Mouse (Mus musculus) c-Kit-positive CD71-positive TER-119-negative erythroid progenitor cells, embryonic 14.5 days (primary cell): ENCODE results near the gene L3hypdh.
A peak's percentile ranks its signal among the peaks of the same experiment; 100 is the strongest.

Experiments used
- DNase-seq: peaks from one replicate; pipeline ENCODE4 v3.0.0-alpha.2; 2013; ENCODE audit warnings: low read depth

L3hypdh gene

DNA sequence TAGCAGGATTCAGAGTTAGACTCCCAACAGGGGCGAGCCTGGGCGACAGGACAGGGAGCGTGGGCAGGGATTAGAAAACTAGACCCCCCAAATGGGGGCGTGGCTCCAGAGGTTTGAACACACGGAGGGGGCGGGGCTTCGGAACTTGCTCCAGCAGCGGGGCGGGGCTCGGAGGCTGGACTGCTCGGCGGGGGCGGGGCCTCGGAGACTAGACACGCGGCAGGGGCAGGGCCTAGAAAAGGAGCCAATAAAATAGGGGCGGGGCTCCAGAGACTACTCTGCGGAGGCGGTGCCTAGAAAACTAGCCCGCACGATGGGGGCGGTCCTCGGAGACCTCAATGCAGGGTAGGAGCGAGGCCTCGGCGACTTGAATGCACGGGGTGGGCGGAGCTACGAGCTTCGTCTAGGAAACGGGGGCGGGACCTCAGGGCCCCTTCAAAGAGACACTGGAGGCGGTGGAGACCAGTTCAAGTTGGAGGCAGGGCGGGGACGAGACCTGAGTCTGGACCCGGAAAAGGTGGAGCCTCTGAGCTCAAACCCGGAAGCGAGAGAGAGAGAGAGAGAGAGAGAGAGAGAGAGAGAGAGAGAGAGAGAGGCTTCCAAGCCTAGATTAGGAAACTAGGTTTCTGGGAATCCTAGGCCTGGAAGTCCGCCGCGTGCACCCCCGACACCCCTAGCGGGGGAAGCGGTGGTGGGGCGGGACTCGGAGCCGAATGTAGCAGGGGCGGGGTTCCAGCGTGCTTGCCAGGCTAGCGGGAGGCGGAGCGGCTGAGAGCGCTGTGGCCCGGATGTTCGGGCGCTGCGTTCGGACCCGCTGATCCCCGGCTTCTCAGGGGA is at the start of gene L3hypdh, which contains the start of gene Jkamp:
L3hypdh (minus strand) TSS at position 111 of the 837 bp plus-strand sequence.
Jkamp (plus strand) TSS at position 261 of the 837 bp plus-strand sequence.
- DNase-seq, result peak; percentile 99

DNA sequence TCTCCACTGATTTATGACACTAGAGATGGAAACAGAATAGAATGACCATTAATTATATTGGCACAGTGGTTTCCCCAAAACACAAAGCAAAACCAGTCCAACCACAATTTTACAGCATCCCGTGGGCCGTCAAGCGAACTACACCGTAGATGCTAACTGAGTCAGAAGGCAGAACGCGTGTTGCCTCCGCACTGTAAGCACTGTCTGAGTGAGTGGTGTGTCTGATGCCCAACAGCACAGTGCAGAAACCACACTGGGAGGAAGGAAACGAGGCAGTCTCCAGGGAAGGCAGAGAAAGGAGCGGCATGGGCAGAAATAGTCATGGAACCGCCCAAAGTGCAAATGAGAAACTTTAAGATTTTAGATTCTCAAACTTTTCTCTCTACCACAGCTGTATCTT is 44.0 kb upstream of the L3hypdh start:
- no peak for DNase-seq

DNA sequence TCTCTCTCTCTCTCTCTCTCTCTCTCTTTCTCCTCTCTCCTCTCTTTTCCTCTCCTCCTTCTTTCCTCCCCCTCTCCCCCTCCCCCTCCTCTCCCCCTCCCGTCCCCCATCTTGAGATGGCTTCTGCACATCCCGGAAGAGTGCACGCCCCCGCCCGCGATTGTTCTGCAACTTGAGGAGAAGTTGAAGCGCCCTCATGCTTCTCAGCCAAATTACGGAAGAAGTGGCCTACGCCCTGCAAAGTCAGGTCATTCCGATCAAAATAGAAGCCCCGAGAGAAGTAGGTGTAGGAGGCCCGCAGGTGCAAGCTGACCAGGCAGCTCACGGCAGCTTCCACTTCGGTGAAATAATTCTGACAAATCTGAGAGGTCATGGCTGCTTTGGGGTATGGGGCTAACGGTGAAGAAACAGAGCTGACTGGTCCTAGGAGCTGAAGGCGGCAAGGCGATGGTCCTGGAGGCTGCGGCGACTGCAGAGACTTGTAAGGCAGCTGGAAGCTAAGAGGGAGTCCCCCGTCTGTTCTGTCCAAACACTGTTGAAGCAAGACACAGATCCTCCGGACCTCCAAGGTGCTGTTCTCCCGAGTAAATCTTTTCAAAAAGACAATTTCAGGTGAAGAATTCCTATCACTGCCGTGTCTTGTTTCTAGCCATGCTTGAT is 30.6 kb upstream of the L3hypdh start:
- DNase-seq, result no peak

DNA sequence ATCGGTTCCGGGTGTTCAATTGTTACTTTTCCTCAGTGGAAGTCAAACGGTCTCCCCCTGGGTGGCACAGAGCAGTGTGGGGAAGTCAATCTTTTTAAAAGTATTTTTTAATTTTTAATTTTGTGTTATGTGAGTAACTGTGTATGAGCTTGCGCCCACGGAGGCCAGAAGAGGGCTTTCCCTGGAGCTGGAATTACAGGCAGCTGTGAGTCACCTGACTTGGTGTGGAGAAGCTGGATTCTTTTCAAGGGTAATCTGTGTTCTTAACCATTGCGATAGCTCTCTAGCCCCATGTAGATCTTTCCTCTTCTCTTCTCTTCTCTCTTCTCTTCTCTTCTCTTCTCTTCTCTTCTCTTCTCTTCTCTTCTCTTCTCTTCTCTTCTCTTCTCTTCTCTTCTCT is 29.9 kb upstream of the L3hypdh start:
- DNase-seq, result no peak

DNA sequence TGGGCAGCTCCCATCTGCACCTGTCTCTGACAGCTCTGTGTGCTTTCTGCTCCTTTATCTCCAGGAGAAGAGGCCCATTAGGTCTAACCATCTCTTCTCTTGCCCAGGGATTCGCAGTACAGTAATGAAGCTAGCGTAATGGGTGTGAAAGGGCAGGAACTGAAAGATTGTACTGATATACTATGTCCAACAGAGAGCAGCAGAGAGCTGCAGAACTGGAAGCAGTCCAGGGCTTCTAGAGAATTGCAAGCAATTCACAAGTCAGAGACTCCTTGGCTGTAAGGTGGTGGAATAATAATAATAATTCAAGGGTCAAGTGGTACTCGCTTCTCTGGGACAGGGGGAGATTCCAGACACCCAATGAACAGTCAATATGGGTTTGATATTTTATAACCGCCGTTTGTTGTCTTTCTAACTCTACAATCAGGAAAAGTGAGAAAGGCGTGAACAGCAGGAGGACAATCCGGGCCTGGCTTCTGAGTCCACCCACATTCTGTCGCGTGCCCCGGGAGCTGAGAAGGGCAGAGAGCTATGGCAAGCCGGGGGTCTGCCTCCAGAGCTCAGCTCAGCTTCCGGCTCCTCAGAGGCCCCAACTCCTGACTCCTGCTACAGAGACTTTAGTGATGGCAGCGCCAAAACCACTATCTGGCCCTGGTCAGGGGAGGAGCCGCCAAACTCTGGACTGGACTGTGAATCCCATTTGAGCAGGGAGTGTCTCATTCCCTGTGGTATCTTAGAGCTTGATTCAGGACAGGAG is 19.5 kb upstream of the L3hypdh start:
- DNase-seq, result peak; percentile 57

DNA sequence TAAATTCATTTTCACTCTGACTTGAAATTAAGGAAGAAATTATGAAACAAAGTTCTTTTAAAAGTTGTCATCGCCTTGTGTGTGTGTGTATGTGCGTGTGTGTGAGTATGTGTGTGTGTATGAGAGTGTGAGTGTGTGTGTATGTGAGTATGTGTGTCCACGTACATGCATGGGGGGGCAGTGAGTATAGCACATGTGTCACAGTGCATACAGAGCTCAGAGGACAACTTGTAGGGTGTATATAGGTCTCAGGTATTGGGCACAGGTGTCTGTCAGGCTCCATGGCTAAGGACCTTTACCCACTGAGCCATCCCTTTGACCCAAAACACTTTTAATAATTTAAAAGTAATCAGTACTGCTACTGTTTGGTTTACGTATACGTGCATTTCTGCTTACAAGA is 18.8 kb upstream of the L3hypdh start:
- no peak for DNase-seq

DNA sequence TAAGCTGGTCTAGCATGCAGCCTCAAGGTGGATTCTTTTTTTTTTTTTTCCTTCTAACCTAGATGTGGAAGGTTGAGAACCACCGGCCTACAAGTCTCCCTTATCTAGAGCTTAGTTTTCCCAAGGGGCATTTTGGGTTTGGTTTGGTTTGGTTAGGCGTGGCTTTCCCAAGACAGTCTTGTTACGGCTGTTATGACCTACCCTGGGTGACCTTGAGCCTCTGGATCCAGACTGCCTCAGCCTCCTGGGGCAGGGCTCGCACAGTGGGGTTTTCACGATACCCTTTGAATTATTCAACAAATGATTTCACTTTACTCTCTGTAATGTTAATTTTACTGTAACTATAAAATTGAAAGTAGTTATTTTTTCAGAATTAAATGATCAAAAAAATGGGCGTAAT is 17.5 kb upstream of the L3hypdh start:
- no peak for DNase-seq

DNA sequence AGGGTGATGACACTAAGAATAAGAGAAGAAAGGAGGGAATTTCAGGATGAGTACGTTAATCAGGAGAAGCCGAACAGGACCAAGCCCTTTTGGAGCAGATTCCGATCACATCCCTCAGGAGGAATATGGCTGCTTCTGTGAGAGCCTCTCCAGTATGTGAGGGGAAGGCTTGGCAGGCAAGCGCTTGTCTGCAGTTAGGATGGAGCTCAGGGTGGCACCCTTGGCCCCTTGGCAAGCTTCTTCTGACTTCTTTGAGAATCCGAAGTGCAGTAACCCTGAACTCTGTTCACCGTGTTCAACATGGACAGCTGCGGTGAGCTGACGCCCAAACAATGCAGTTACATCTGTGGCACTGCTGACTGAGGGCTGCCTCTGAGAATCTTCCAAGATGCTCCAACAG is 11.7 kb upstream of the L3hypdh start:
- DNase-seq, result no peak

DNA sequence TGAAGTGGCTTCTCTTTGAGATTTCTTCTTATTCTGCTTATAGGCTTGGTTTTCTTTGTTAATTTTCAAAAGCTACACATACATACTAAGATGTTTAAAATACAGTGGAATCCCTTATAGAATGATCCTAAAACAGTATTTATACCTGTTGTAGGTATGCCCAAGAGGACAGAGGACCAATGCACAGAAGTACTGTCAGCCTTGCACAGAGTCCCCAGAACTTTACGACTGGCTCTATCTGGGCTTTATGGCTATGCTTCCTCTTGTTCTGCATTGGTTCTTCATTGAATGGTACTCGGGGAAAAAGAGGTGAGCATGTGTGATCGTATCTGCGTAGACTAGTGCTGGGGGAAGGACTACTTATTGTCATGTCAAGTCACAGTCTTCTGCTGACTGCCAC is 4.6 kb upstream of the L3hypdh start:
- no peak for DNase-seq

DNA sequence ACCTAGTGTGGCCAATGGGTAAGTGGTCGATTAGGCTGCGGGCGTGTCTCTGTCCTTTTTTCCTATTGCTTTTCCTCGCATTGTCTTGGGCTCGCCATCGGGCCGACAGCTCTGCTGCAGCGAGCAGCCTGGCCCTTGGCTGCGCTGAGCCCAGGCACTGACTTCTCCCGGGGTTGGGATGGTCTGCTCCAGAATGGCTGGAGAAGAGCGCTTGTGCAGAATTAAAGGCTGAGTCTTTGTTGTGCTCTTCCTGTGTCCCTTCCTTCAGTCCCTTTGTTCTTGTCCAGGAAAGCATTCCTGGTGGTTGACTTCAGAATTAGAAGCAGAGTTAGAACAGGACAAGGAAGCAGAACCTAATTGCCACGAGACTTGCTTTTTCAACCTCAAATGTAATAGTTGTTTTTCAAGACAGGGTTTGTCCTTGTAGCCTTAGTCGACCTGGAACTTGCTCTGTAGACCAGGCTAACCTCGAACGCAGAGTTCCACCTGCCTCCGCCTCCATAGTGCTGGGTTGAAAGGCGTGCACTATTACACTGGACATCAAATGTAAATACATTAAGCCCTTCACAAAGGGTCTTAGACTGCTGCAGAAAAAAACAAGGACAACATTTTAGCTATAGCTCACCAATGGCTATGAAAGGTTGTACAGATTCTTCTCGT is 1.1 kb upstream of the L3hypdh start:
- no peak for DNase-seq

DNA sequence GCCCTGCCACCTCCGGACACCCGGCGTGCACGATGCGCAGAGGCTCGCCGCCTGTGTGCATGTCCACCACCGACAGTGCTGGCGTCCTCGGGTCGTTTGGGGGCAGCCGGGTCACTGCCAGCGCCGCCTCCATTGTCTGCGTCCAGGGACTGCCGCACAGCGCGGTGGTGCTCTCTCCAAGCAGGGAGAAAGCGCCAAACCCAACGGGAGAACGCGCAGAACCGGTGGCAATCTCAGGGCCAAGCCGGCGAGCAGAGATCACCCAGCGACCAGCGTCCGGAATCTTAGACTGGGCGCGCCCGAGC is 263 bp downstream of the L3hypdh start:
- DNase-seq, result no peak

DNA sequence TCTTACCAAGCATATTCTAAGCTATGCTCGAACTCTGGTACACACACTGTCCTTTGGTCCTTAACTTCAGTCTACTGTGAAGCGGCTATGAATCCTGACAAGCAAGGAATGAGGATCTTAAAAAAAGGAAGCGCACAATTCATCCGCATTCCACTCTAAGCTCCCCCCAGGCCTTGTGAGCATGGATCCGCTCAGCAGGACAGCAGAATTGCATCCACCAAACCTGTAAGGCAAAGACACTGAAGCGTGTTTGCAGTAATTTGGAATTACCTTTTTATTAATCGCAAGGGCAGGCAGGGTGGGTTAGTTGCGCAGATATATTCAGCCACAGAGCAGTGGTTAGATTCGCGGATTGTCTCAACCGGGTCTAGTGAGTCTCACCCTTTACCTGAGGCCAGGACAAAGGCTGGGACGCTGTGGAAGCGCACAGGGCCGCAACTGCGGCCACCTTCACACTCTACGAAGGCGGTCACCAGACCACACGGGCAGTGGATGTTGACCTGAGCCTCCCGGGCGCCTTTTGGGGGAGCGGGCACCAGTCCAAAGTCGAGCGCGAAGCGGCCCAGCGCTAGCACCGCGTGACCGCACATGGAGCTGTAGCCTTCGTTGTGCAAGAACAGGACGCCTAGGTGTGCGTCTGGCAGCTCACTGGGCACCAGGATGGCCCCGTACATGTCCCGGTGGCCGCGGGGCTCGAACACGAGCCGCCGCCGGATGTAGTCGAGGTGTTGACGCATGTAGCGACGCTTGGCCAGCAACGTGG is 797 bp downstream of the L3hypdh start:
- no peak for DNase-seq

DNA sequence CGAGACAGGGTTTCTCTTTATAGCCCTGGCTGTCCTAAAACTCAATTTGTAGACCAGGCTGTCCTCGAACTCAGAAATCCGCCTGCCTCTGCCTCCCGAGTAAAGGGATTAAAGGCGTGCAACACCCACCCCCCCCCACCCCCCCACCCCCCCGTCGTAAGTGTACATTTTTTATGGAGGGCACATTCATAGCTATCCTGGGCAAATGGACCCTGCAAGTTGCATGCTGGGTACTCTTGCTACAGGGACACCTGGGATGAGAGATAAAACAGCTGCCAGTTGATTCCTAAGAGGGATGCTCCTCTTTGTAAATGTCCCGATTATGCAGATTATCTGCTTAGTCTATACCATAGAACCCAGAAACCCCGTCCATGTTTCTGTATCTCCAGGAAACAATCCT is 2.0 kb downstream of the L3hypdh start:
- DNase-seq, result no peak

DNA sequence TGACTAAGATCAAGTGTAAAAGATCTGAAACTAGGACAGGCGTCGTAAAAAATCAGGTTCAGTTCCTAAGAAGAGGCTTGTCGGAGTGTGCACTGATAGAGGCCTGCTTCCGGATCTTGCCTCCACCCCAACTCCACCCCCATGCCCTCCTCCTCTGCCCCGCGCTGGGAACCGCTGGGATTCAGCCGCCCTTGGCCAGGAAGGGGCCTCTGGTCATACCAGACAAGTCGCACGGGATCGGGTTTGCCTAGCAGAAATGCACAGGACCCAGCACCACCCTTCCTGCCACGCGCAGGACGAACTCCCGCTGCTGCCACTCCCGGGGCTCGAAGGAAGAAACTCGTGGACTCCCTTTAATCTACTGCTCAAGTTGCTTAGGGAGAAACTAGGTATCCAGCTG is 2.9 kb downstream of the L3hypdh start:
- DNase-seq, result no peak

DNA sequence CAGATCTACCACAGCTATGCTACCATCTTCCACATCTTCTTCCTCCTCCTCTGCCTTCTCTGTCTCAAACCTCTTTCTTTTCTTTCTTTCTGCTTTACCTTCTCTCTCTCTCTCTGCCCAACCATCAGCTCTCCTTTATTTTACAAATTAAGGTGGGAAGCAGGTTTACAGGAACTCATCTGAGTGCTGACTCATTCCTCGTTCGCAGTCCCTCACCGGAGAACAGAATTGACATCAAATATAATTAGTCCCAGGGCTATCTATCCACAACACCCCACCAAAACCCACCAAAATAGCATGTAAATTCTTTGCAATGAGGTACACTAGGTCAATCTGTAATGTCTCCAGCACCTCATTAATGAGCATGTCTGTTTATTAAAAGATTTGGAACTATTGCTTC is 3.3 kb downstream of the L3hypdh start:
- DNase-seq, result no peak

DNA sequence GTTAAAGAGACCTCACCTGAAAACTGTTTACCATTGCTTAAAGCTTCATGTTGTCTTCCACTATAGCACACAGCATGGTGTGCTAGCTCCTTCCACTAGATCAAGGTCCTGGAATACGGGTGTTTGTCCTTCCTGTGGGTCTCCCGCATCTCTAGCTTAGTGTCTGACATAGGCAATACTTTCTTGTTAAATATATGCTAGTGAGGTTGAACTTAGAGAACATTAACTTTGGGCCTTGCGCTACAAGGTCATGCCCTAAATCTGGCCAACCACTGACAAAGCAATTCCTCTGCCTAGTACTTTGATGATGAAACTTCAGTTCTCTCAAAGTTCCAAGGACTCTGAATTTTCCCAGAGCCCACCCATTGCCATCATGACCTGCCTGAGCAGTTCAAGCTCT is 7.0 kb downstream of the L3hypdh start:
- no peak for DNase-seq

DNA sequence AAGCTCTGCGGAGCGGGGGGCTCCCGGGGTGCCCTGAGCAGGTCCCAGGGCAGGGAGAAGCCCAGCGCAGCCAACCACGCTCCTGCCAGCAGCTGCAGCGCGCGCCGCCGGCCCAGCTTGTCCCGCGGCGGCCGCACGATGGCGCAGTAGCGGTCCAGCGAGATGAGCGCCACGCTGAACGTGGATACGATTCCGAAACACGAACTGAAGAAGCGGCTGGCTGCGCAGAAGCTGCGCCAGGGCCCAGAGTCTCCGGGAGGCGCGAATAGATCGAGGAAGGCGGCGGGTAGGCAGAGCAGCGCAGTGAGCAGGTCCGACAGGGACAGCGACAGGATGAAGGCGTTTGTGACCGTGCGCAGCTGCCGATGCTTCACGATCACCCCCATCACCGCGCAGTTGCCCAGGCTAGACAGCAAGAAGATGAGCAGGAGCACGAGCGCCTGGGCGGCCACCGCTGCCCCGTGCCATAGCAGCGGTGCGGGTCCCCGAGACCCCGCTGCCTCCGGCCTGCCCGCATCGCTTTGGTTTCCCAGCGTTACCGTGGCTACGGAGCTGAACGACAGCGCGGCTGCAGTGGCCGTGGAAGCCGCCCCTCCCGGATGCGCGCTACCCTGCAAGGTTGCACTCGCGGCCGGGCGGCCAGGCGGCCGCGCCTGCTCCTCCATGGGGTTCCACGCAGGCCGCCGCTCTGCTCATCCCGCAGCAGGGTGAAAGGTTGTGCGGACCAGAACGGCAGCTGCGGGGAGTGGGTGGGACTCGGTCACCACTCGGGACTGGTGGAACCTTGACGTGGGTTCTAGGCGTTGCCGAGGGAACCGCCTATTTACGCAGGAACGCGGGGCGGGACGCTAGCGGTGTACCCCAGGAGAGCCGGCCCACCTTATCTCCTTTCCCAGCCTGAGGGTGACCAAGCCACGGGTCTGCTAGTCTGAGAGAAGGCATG is 14.6 kb downstream of the L3hypdh start, which contains the start of gene Gpr135:
Gpr135 (minus strand) TSS at position 799 of the 943 bp plus-strand sequence.
- peak; percentile 44 for DNase-seq

DNA sequence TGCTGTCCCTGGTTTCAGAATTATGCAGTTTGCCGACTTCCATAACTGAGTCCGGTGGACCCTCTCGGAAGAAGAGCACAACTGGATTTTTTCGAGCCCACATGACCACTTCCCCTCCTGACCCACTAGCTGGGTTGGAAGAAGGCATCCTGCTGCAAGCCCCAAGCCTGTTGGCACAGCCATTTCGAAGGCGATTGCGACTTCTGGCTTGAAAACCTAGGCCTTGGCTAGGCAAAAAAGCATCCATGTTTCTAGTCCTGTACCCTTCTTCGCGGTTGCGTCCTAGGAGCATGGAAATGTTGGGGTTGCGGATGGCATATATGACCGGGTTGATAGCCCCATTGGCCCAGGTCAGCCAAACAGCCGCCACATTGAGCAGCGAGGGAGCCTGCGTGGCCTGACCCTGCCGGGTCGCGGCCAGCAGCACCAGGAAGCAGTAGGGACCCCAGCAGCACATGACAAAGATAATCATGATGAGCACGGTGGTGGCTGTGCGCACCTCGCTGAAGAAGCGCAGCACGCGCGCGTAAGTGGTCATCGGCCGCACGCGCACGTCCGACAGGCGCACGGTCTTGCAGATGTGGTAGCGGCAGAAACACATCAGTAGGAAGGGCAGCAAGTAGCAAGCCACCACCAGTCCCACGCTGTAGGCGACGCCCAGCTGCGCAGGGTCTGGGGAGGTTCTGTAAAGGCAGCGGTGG is 15.5 kb downstream of the L3hypdh start:
- no peak for DNase-seq

DNA sequence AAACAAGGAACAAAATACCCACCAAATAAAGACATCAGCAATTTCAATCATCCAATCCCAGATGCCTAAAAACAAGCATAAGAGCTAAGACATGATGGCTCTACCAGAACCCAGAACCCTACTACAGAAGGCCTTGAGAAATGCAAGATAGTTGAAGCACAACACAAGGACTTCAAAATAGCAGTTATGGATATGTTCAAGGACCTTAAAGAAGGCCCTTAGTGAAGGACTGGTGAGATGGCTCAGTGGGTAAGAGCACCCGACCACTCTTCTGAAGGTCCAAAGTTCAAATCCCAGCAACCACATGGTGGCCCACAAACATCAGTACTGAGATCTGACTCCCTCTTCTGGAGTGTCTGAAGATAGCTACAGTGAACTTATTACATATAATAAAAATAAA is 27.5 kb downstream of the L3hypdh start:
- DNase-seq, result no peak

DNA sequence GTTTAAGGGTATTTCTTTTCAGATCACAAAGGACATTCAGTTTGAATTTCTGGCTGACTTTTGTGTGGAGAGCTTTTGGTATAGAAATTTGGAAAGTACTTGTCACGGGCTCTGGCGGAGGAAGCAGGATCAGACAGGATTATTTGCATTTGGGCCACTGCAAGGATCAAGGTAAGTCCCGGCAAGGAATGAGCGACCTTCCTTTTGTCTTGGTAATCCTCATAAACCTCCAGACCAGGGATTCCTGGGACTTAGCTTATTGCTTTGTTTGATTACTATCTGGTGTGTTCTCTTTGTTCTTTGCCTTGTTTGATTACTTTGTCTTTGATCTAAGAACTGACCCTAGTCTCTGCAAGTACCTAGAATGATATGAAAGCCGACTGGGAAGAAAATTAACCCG is 31.4 kb downstream of the L3hypdh start:
- no peak for DNase-seq
